In genomic region chr17:8872611-8873010, GRCm38 (mm10) we compare ENCODE assay signal across 13 mouse cellular contexts.
DNase-seq lines count a peak whose midpoint lies in the region; ATAC-seq and TF ChIP-seq lines count a peak whose summit lies in the region.
"Had no signal": no experiment of that assay in that cellular context is flagged by ENCODE, and none has a peak within 500 bp of the region (broad histone marks: within the 10 kb centered on the region; RNA-seq: fewer than 3 reads in every experiment).

No protein-coding gene starts in this region.

- H3K27ac ChIP-seq in heart, adult 2 months = peak overlapping the region; percentile 38
- H3K27ac ChIP-seq in kidney, adult 2 months (ENCODE audit: insufficient read depth, low read depth, low read length) = peak overlapping the region; percentile 27; the same call in 1 of the 2 replicates
- no peak overlapping the region for H3K27ac ChIP-seq in kidney, embryonic 15.5 days
- H3K27ac ChIP-seq in MEL (ENCODE audit: control insufficient read depth, low read depth, low read length) = peak overlapping the region; percentile 100
- H3K27ac ChIP-seq in forebrain, postnatal 0 days (ENCODE audit: low read depth, low read length) = no peak overlapping the region

- intact Hi-C loops in heart, adult 2 months (cut with DNase I) = loop anchor here (2.0 to 5.0 kb wide), 2 partner anchors 35 to 72 kb away; no protein-coding TSS in a partner anchor
- intact Hi-C loops in heart, postnatal 25 days (cut with DNase I) = loop anchor here (5.0 kb wide), 1 partner anchor 65 kb away; no protein-coding TSS in a partner anchor

- H3K36me3 ChIP-seq in heart, adult 2 months (ENCODE audit: control insufficient read depth, insufficient read depth, low read length) = no peaks in the 10 kb centered on the region
- no peaks in the 10 kb centered on the region for H3K36me3 ChIP-seq in kidney, adult 2 months (ENCODE audit: control insufficient read depth, insufficient read depth, low read length)
- no peaks in the 10 kb centered on the region for H3K36me3 ChIP-seq in kidney, embryonic 15.5 days
- H3K36me3 ChIP-seq in MEL (ENCODE audit: control insufficient read depth in 1 of 2, insufficient read depth in 2 of 2, low read length in 2 of 2) = peaks cover 0 to 19% of the 10 kb centered on the region in 2 experiments; a peak in 2 of 4 replicates
- no peaks in the 10 kb centered on the region for H3K36me3 ChIP-seq in forebrain, postnatal 0 days (ENCODE audit: insufficient read depth)

- H3K9ac ChIP-seq in heart, adult 2 months (ENCODE audit: low read depth, low read length) = no peak overlapping the region
- H3K9ac ChIP-seq in kidney, embryonic 15.5 days = no peak overlapping the region
- H3K9ac ChIP-seq in MEL (ENCODE audit: control insufficient read depth, low read depth, low read length, poor library complexity, severe bottlenecking) = peak overlapping the region; percentile 30
- no peak overlapping the region for H3K9ac ChIP-seq in forebrain, postnatal 0 days
- H3K9ac ChIP-seq: liver, postnatal 0 days had no signal

- TF ChIP-seq CTCF in heart, adult 2 months (IDR thresholded peaks at IDR 0.05) = no peak
- no peak for TF ChIP-seq CTCF in kidney, adult 2 months (conservative IDR thresholded peaks at IDR 0.05; ENCODE audit: insufficient read depth, insufficient read length, low read depth, low read length)
- no peak for TF ChIP-seq CTCF in MEL (IDR thresholded peaks at IDR 0.05 in 2 of 3, conservative IDR thresholded peaks at IDR 0.05 in 1 of 3; ENCODE audit: control insufficient read depth in 1 of 3, insufficient read depth in 1 of 3, low read depth in 2 of 3, low read length in 3 of 3, poor library complexity in 1 of 3, severe bottlenecking in 1 of 3)
- TF ChIP-seq CTCF in forebrain, postnatal 0 days (IDR thresholded peaks at IDR 0.05; ENCODE audit: low read depth) = no peak

- no peak for TF ChIP-seq EP300 in heart, adult 2 months (IDR thresholded peaks at IDR 0.05; ENCODE audit: insufficient read depth, low read depth, low read length)
- TF ChIP-seq EP300 in MEL (IDR thresholded peaks at IDR 0.05; ENCODE audit: low read depth in 1 of 2, low read length in 2 of 2) = no peak

- no peaks in the 10 kb centered on the region for H3K9me3 ChIP-seq in kidney, embryonic 15.5 days (replicated peaks)
- no peaks in the 10 kb centered on the region for H3K9me3 ChIP-seq in MEL (replicated peaks; ENCODE audit: insufficient read depth, low read length)
- H3K9me3 ChIP-seq in forebrain, postnatal 0 days (ENCODE audit: low read length) = no peaks in the 10 kb centered on the region

- TF ChIP-seq RAD21 in MEL (IDR thresholded peaks at IDR 0.05; ENCODE audit: low read depth, low read length) = no peak

- 44% methylated on average over 8 of the region's 8 CpGs for WGBS in heart, adult 2 months
- WGBS in kidney, adult 2 months = 58% methylated on average over 8 of the region's 8 CpGs
- 50% methylated on average over 8 of the region's 8 CpGs for WGBS in kidney, embryonic 15.5 days
- WGBS in forebrain, postnatal 0 days = 23% methylated on average over 8 of the region's 8 CpGs

- no peak for TF ChIP-seq POLR2A in heart, adult 2 months (IDR thresholded peaks at IDR 0.05; ENCODE audit: insufficient read depth, low read depth, low read length)
- TF ChIP-seq POLR2A in kidney, adult 2 months (IDR thresholded peaks at IDR 0.05; ENCODE audit: low read depth, low read length) = no peak
- no peak for TF ChIP-seq POLR2A in MEL (IDR thresholded peaks at IDR 0.05; ENCODE audit: control insufficient read depth in 1 of 2, insufficient read depth in 1 of 2, low read depth in 1 of 2, low read length in 2 of 2, poor library complexity in 1 of 2)

- no peaks in the 10 kb centered on the region for H3K79me2 ChIP-seq in heart, adult 2 months (replicated peaks; ENCODE audit: control insufficient read depth, insufficient read depth, low read length)
- no peaks in the 10 kb centered on the region; the same call in 1 of the 2 replicates for H3K79me2 ChIP-seq in MEL (ENCODE audit: control insufficient read depth, insufficient read depth, low read length, poor library complexity)

- no peak for ATAC-seq in kidney, embryonic 15.5 days (replicated peaks; ENCODE audit: low FRiP score)
- peak; percentile 29; the same call in 1 of the 2 replicates for ATAC-seq in forebrain, postnatal 0 days
- no peak for ATAC-seq in erythroblast, adult 5-6 weeks (replicated peaks; ENCODE audit: low FRiP score, poor library complexity, severe bottlenecking)
- ATAC-seq: liver, postnatal 0 days had no signal

- no peak overlapping the region; the same call in 1 of the 2 replicates for H3K4me3 ChIP-seq in heart, adult 2 months
- no peak overlapping the region for H3K4me3 ChIP-seq in kidney, adult 2 months (ENCODE audit: insufficient read depth, low read depth, low read length)
- no peak overlapping the region for H3K4me3 ChIP-seq in kidney, embryonic 15.5 days (replicated peaks)
- H3K4me3 ChIP-seq in MEL (ENCODE audit: control insufficient read depth in 1 of 2, insufficient read depth in 1 of 2, low read depth in 2 of 2, low read length in 2 of 2) = no peak overlapping the region
- H3K4me3 ChIP-seq in forebrain, postnatal 0 days (ENCODE audit: low read depth, low read length) = no peak overlapping the region

- no peaks in the 10 kb centered on the region for H3K27me3 ChIP-seq in heart, adult 2 months (ENCODE audit: control insufficient read depth, insufficient read depth, low read length)
- no peaks in the 10 kb centered on the region for H3K27me3 ChIP-seq in kidney, adult 2 months (replicated peaks; ENCODE audit: control insufficient read depth, insufficient read depth, low read length)
- no peaks in the 10 kb centered on the region for H3K27me3 ChIP-seq in kidney, embryonic 15.5 days
- no peaks in the 10 kb centered on the region for H3K27me3 ChIP-seq in MEL (ENCODE audit: control insufficient read depth in 1 of 2, insufficient read depth in 2 of 2, low read length in 2 of 2)
- no peaks in the 10 kb centered on the region for H3K27me3 ChIP-seq in forebrain, postnatal 0 days (ENCODE audit: insufficient read depth, low read length)

- peaks cover 6% of the 10 kb centered on the region for H3K4me1 ChIP-seq in heart, adult 2 months (ENCODE audit: control insufficient read depth, insufficient read depth, low read length)
- H3K4me1 ChIP-seq in kidney, adult 2 months (ENCODE audit: control insufficient read depth, insufficient read depth, low read length) = no peaks in the 10 kb centered on the region
- peaks cover 26% of the 10 kb centered on the region for H3K4me1 ChIP-seq in kidney, embryonic 15.5 days
- H3K4me1 ChIP-seq in MEL (ENCODE audit: control insufficient read depth in 1 of 2, insufficient read depth in 2 of 2, low read length in 2 of 2) = peaks cover 12 to 40% of the 10 kb centered on the region in 2 experiments
- H3K4me1 ChIP-seq in forebrain, postnatal 0 days (ENCODE audit: insufficient read depth) = 0 out of 2 replicates have a peak, but pooled peaks cover 2% of the 10 kb centered on the region

- H3K4me2 ChIP-seq in kidney, embryonic 15.5 days = no peak overlapping the region
- H3K4me2 ChIP-seq in forebrain, postnatal 0 days (ENCODE audit: low read depth) = no peak overlapping the region

- no peak for DNase-seq in heart, adult 2 months
- DNase-seq in heart, postnatal 25 days (ENCODE audit: low spot score) = no peak
- no peak for DNase-seq in kidney, adult 2 months
- no peak for DNase-seq in MEL (ENCODE audit: low read depth, low spot score)
- no peak for DNase-seq in forebrain, postnatal 0 days
- DNase-seq in ovary, postnatal 14 days (ENCODE audit: low spot score) = no peak
- DNase-seq: cerebellum, adult 2 months; gastrocnemius, postnatal 36 days; layer of hippocampus, adult 9-11 months; liver, postnatal 0 days; thymus, adult 2 months had no signal

TF ChIP-seq in MEL, 35 proteins besides CTCF, POLR2A, EP300 and RAD21:
- TF ChIP-seq NRF1 (IDR thresholded peaks at IDR 0.05; ENCODE audit: insufficient read depth, low read depth, low read length, poor library complexity, severe bottlenecking) = no peak
- no peak for TF ChIP-seq MYC (IDR thresholded peaks at IDR 0.05; ENCODE audit: low read depth, low read length)
- TF ChIP-seq ETS1 (IDR thresholded peaks at IDR 0.05; ENCODE audit: low read depth, low read length) = no peak
- TF ChIP-seq CHD1 (IDR thresholded peaks at IDR 0.05; ENCODE audit: low read depth, low read length) = 0 out of 2 replicates have a peak, but pooled peaks have one; percentile 42

Comparison
In these comparisons a context has a peak if more than half of its experiments do, and no peak if none do; other contexts are left out.
1. H3K27ac ChIP-seq: peak in heart, adult 2 months (single experiment), kidney, adult 2 months (single experiment) and MEL (single experiment); none in kidney, embryonic 15.5 days (single experiment) and forebrain, postnatal 0 days (single experiment).